Mouse (Mus musculus): ENCODE measurements at regions not wholly inside any gene's neighbourhood (a gene's known extent, or its start where the extent isn't known, plus 50 kb on each side); places are given as distances from the start of the nearest gene placed in this dataset.

DNA sequence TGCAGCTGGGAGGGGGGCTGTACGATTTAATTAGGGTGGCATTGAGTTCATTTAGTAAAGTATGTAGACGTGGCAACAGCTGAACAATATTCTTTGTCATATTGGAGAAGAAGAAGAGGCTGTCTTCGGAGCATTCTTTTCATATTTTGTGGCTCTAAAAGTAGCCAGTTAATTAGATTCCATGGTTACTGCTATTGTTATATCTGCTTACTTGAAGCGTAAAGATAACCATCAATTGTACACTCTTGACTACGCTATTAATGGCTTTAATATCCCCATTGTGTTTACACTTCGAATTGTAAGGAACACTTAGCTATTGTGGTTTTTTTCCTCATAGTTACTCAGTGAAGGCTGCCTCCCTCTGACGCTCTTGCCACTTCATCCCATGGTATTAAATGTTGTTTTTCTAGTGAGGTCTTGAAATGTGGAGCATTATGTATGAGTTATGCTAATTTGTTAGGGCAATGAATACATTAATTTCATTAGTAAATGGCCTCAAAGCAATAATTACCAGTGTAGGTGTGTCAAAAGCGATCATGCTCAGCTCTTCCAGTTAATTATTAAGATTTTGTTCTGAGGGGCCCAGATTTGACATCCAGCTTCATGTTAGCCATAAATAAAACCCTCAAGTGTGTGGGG lies 415.0 kb downstream of the Lmo4 start:
- TF ChIP-seq EP300 (IDR thresholded peaks at IDR 0.05; ENCODE audit: low read depth): no peak
- TF ChIP-seq CTCF (IDR thresholded peaks at IDR 0.05; ENCODE audit: low read depth): no peak
